Mouse (Mus musculus): ENCODE measurements at regions not wholly inside any gene's neighbourhood (a gene's known extent, or its start where the extent isn't known, plus 50 kb on each side); places are given as distances from the start of the nearest gene placed in this dataset.

GRCm38 (mm10) chr3:61849317-61849716 is 483.6 kb upstream of the B430305J03Rik start:
- ATAC-seq (no peak), DNase-seq (no peak)
- H3K4me3 ChIP-seq (ENCODE audit: low read depth, low read length) = no peak overlapping the region
- H3K27me3 ChIP-seq (ENCODE audit: insufficient read depth, low read length) = no peaks in the 10 kb centered on the region
- no peak overlapping the region for H3K9ac ChIP-seq (replicated peaks)
- H3K4me1 ChIP-seq (ENCODE audit: insufficient read depth) = no peaks in the 10 kb centered on the region
- H3K4me2 ChIP-seq (ENCODE audit: low read depth, low read length) = no peak overlapping the region
- no peak overlapping the region for H3K27ac ChIP-seq (ENCODE audit: low read depth)
- H3K36me3 ChIP-seq (replicated peaks; ENCODE audit: insufficient read depth, low read length) = no peaks in the 10 kb centered on the region
- 75% methylated on average over 2 of the region's 2 CpGs for WGBS (ENCODE audit: insufficient replicate concordance)
- TF ChIP-seq EP300 (IDR thresholded peaks at IDR 0.05; ENCODE audit: low read depth) (no peak), CTCF (IDR thresholded peaks at IDR 0.05; ENCODE audit: low read depth) (no peak)
- H3K9me3 ChIP-seq (ENCODE audit: low read length) = no peaks in the 10 kb centered on the region

GRCm38 (mm10) chr3:61846703-61847102 is 481.0 kb upstream of the B430305J03Rik start:
- no peak overlapping the region for H3K4me3 ChIP-seq (ENCODE audit: low read depth, low read length)
- no peak overlapping the region for H3K9ac ChIP-seq (replicated peaks)
- WGBS (ENCODE audit: insufficient replicate concordance) = 71% methylated on average over 3 of the region's 3 CpGs
- TF ChIP-seq CTCF (IDR thresholded peaks at IDR 0.05; ENCODE audit: low read depth) (no peak), EP300 (IDR thresholded peaks at IDR 0.05; ENCODE audit: low read depth) (no peak)
- ATAC-seq (no peak), DNase-seq (no peak)
- no peaks in the 10 kb centered on the region for H3K9me3 ChIP-seq (ENCODE audit: low read length)
- no peaks in the 10 kb centered on the region for H3K36me3 ChIP-seq (replicated peaks; ENCODE audit: insufficient read depth, low read length)
- no peak overlapping the region for H3K4me2 ChIP-seq (ENCODE audit: low read depth, low read length)
- H3K27me3 ChIP-seq (ENCODE audit: insufficient read depth, low read length) = no peaks in the 10 kb centered on the region
- no peak overlapping the region for H3K27ac ChIP-seq (ENCODE audit: low read depth)
- no peaks in the 10 kb centered on the region for H3K4me1 ChIP-seq (ENCODE audit: insufficient read depth)

- TF ChIP-seq CTCF (IDR thresholded peaks at IDR 0.05; ENCODE audit: low read depth) (peak; percentile 66), EP300 (IDR thresholded peaks at IDR 0.05; ENCODE audit: low read depth) (no peak)
- Histone ChIP-seq H3K4me2 (ENCODE audit: low read depth, low read length) (no peak overlapping the region), H3K4me1 (ENCODE audit: insufficient read depth) (no peaks in the 10 kb centered on the region), H3K9ac (replicated peaks) (no peak overlapping the region), H3K4me3 (ENCODE audit: low read depth, low read length) (no peak overlapping the region), H3K27me3 (ENCODE audit: insufficient read depth, low read length) (no peaks in the 10 kb centered on the region), H3K9me3 (ENCODE audit: low read length) (no peaks in the 10 kb centered on the region), H3K27ac (ENCODE audit: low read depth) (no peak overlapping the region), H3K36me3 (replicated peaks; ENCODE audit: insufficient read depth, low read length) (no peaks in the 10 kb centered on the region)
- DNase-seq (peak; percentile 42), ATAC-seq (no peak)
- WGBS (ENCODE audit: insufficient replicate concordance) = 54% methylated on average over 3 of the region's 3 CpGs
These were observed 473.7 kb upstream of the B430305J03Rik start for GRCm38 (mm10) chr3:61839355-61840009.

DNA sequence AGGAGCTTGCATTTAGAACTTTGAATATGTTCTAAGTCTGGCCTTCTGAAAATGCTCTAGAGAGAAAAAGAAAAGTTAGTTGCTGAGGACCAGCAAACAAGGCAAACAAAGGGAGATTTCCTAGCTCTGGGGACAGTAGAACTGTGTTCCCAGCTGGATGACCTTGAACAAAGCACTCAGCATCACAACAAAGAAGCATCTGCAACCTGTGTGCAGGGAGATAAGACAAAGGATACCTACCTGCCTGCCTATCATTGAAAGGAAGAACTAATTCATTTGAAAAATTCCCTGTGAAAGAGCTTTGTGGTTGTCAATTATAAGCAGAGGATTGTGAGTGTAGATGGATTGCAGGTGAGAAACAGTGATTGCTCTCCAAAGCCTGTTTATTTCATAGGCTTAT is 451.1 kb upstream of the B430305J03Rik start:
- Histone ChIP-seq H3K4me2 (ENCODE audit: low read depth, low read length) (no peak overlapping the region), H3K9ac (replicated peaks) (no peak overlapping the region), H3K4me3 (ENCODE audit: low read depth, low read length) (no peak overlapping the region), H3K9me3 (ENCODE audit: low read length) (no peaks in the 10 kb centered on the region), H3K4me1 (ENCODE audit: insufficient read depth) (no peaks in the 10 kb centered on the region), H3K27me3 (ENCODE audit: insufficient read depth, low read length) (no peaks in the 10 kb centered on the region), H3K27ac (ENCODE audit: low read depth) (no peak overlapping the region), H3K36me3 (replicated peaks; ENCODE audit: insufficient read depth, low read length) (no peaks in the 10 kb centered on the region)
- ATAC-seq (no peak), DNase-seq (no peak)
- TF ChIP-seq CTCF (IDR thresholded peaks at IDR 0.05; ENCODE audit: low read depth) = no peak
- no peak for TF ChIP-seq EP300 (IDR thresholded peaks at IDR 0.05; ENCODE audit: low read depth)

- Histone ChIP-seq H3K36me3 (replicated peaks; ENCODE audit: insufficient read depth, low read length) (no peaks in the 10 kb centered on the region), H3K9ac (replicated peaks) (no peak overlapping the region), H3K4me3 (ENCODE audit: low read depth, low read length) (no peak overlapping the region), H3K4me2 (ENCODE audit: low read depth, low read length) (no peak overlapping the region), H3K27ac (ENCODE audit: low read depth) (no peak overlapping the region), H3K4me1 (ENCODE audit: insufficient read depth) (no peaks in the 10 kb centered on the region), H3K27me3 (ENCODE audit: insufficient read depth, low read length) (no peaks in the 10 kb centered on the region), H3K9me3 (ENCODE audit: low read length) (no peaks in the 10 kb centered on the region)
- no peak for ATAC-seq
- TF ChIP-seq CTCF (IDR thresholded peaks at IDR 0.05; ENCODE audit: low read depth) (no peak), EP300 (IDR thresholded peaks at IDR 0.05; ENCODE audit: low read depth) (no peak)
- WGBS (ENCODE audit: insufficient replicate concordance) = 75% methylated on average over 2 of the region's 2 CpGs
- DNase-seq = no peak
These were observed 430.3 kb upstream of the B430305J03Rik start for GRCm38 (mm10) chr3:61796021-61796420.

DNA sequence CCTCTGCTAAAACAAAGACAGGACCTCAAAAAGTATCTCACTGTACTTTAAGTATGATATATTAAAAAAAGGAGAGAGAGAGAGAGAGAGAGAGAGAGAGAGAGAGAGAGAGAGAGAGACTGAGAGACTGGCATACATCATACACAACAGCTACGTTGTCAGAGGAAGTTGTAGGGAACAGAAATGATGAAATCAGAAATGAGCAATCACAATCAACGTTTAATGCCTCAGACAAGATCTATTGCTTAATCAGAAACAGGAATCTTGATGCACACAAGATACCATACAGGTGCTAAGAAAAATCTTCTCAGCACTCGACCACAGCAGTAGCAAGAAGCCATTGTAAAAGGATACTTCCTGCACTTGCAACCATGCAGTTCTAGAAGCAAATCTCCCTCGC is 424.9 kb upstream of the B430305J03Rik start:
- no peak for ATAC-seq
- no peak for DNase-seq
- no peaks in the 10 kb centered on the region for H3K36me3 ChIP-seq (replicated peaks; ENCODE audit: insufficient read depth, low read length)
- H3K4me1 ChIP-seq (ENCODE audit: insufficient read depth) = no peaks in the 10 kb centered on the region
- H3K27ac ChIP-seq (ENCODE audit: low read depth) = no peak overlapping the region
- H3K4me2 ChIP-seq (ENCODE audit: low read depth, low read length) = no peak overlapping the region
- TF ChIP-seq EP300 (IDR thresholded peaks at IDR 0.05; ENCODE audit: low read depth) = no peak
- TF ChIP-seq CTCF (IDR thresholded peaks at IDR 0.05; ENCODE audit: low read depth) = no peak
- no peak overlapping the region for H3K4me3 ChIP-seq (ENCODE audit: low read depth, low read length)
- WGBS (ENCODE audit: insufficient replicate concordance) = 50% methylated on average over 4 of the region's 4 CpGs
- H3K9me3 ChIP-seq (ENCODE audit: low read length) = no peaks in the 10 kb centered on the region
- no peaks in the 10 kb centered on the region for H3K27me3 ChIP-seq (ENCODE audit: insufficient read depth, low read length)
- H3K9ac ChIP-seq (replicated peaks) = no peak overlapping the region
